Mouse (Mus musculus) liver, embryonic 18 days (tissue): ENCODE data around the gene Gm17078. TPM values are rescaled to one million over a fixed set of nuclear protein-coding genes. Genes with fewer than 3 reads are reported as not detected.

ENCODE experiments used
- polyA plus RNA-seq: library from polyadenylated mRNA; depleted of rRNA; stranded (reverse); fragments of >200 nt; gene quantifications from 2 replicates; pipeline ENCODE4 v1.2.3, GENCODE M21; 2012; rRNA removed

Gm17078 gene
- not detected in 2 replicates for polyA plus RNA-seq

GRCm38 (mm10) chr14:51611210-51611609 lies at the start of gene Gm17078:
TSS of gene Gm17078 (minus strand) at chr14:51611310.

GRCm38 (mm10) chr14:51635566-51635965 lies 24.5 kb upstream of the Gm17078 start, which contains the start of gene Gm4181:
TSS of gene Gm4181 (minus strand) at chr14:51635666.

GRCm38 (mm10) chr14:51592039-51592438 lies 19.1 kb downstream of the Gm17078 start, which contains the start of gene Gm17174:
TSS of gene Gm17174 (minus strand) at chr14:51592139.

GRCm38 (mm10) chr14:51573963-51574362 lies 37.1 kb downstream of the Gm17078 start, which contains the start of gene Gm17175:
TSS of gene Gm17175 (minus strand) at chr14:51574063.

Other genes with a start within 250 kb of the Gm17078 start
- gene Gm7247, start 249.6 kb downstream of the Gm17078 start, polyA plus RNA-seq: not detected in 2 replicates
- gene Vmn2r88, start 200.5 kb downstream of the Gm17078 start, polyA plus RNA-seq: not detected in 2 replicates
- gene Vmn2r89, start 159.5 kb downstream of the Gm17078 start, polyA plus RNA-seq: not detected in 2 replicates
- gene Gm5622, start 58.5 kb downstream of the Gm17078 start, polyA plus RNA-seq: 0.06 and 0.08 TPM in 2 replicates
- not detected in 2 replicates for gene Gm17175, start 37.2 kb downstream of the Gm17078 start, polyA plus RNA-seq
- not detected in 2 replicates for gene Gm17174, start 19.2 kb downstream of the Gm17078 start, polyA plus RNA-seq
- not detected in 2 replicates for gene Gm4181, start 24.4 kb upstream of the Gm17078 start, polyA plus RNA-seq
- gene Gm17079, start 84.2 kb upstream of the Gm17078 start, polyA plus RNA-seq: not detected in 2 replicates
- gene Gm5800, start 105.9 kb upstream of the Gm17078 start, polyA plus RNA-seq: not detected in 2 replicates
- gene Ang4, start 162.3 kb upstream of the Gm17078 start, polyA plus RNA-seq: not detected in 2 replicates
- gene AY358078, start 188.7 kb upstream of the Gm17078 start, polyA plus RNA-seq: not detected in 2 replicates
- 39.5 and 62.9 TPM in 2 replicates for gene Ear6, start 242.4 kb upstream of the Gm17078 start, polyA plus RNA-seq